ENCODE assay signal across 8 mouse cellular contexts in the genomic region with DNA sequence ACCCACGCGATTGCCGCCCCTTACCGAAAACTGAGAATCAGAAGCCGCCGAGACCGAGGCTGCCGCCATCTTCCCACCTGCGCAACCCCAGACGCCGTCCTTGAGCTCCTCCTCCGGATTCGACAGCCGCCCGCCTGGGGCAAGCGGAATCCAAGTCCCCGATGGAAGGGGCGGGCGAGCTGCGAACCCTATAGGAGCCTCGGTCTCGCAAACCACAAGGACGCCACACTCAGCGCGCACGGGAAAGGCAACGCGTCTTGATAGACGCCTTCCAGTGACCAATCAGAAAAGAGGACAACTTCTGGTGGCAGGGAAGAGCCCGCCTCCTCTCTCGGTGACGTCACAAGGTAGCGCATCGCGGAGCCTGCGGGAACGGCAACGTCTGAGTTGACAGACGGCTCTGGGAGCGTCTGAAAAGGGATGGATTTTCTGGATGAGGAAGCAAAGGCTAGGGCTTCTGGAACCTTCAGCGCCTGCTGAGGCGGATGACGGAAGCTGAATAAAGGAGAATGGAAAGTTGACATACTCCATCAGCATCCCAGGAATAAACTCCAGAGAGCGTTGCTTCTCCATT. TPM values are rescaled to one million over a fixed set of nuclear protein-coding genes. Genes with fewer than 3 reads are reported as not detected.
DNase-seq lines count a peak whose midpoint lies in the region; ATAC-seq and TF ChIP-seq lines count a peak whose summit lies in the region.

A gene (minus strand): TSS at position 276 of the 574 bp plus-strand sequence.

- peak; percentile 86 to 90 for DNase-seq in gastrocnemius, adult 8-10 months (ENCODE audit: low spot score in 2 of 2)
- peak; percentile 99 for DNase-seq in hindlimb bud, embryonic 11.5 days (ENCODE audit: extremely low spot score, low read depth, low spot score)
- peak; percentile 94 to 98 for DNase-seq in left cerebral cortex, adult 8-10 months (ENCODE audit: low spot score in 2 of 2)
- DNase-seq in right cerebral cortex, postnatal 10 days (ENCODE audit: low spot score in 2 of 2) = peak; percentile 98
- DNase-seq in urinary bladder, postnatal 25 days (ENCODE audit: low spot score) = peak; percentile 85

- no peaks in the 10 kb centered on the region for H3K27me3 ChIP-seq in megakaryocyte, embryonic 14.5 days (replicated peaks)

- H3K36me3 ChIP-seq in megakaryocyte, embryonic 14.5 days (replicated peaks; ENCODE audit: low read length) = peaks cover 45% of the 10 kb centered on the region

- H3K4me3 ChIP-seq in cortical plate, adult 2 months (ENCODE audit: insufficient read depth, low read length) = peak within 1 kb of the TSS; percentile 45
- peak within 1 kb of the TSS; percentile 99 for H3K4me3 ChIP-seq in megakaryocyte, embryonic 14.5 days (replicated peaks)

- H3K4me1 ChIP-seq in cortical plate, adult 2 months (ENCODE audit: control insufficient read depth, insufficient read depth, low read length) = no peaks in the 10 kb centered on the region; the same call in 1 of the 2 replicates
- H3K4me1 ChIP-seq in megakaryocyte, embryonic 14.5 days = peaks cover 40% of the 10 kb centered on the region

- H3K9me3 ChIP-seq in megakaryocyte, embryonic 14.5 days = no peaks in the 10 kb centered on the region

- peak; percentile 73 for ATAC-seq in activated CD4-positive, CD25-positive, alpha-beta regulatory T cell, adult 4 months

- no peak for TF ChIP-seq CTCF in cortical plate, adult 2 months (IDR thresholded peaks at IDR 0.05; ENCODE audit: extremely low read depth, insufficient read depth, low read length)

- TF ChIP-seq POLR2A in cortical plate, adult 2 months (IDR thresholded peaks at IDR 0.05; ENCODE audit: extremely low read depth, insufficient read depth, low read length) = peak; percentile 80; the same call in 1 of the 2 replicates

- H3K27ac ChIP-seq in cortical plate, adult 2 months (ENCODE audit: insufficient read depth, low read length) = peak within 1 kb of the TSS; percentile 89

RNA-seq across cellular contexts. Expression of the gene that starts here (rescaled TPM):
- polyA plus RNA-seq in activated CD4-positive, CD25-positive, alpha-beta regulatory T cell, adult 4 months (2017; shearing (Covaris generic)) = 10 to 100 TPM; 46.8 to 49.3 TPM
- polyA plus RNA-seq in cortical plate, adult 2 months (2012; rRNA removed) = 19.2 and 22.4 TPM in 2 replicates
- 1 to 10 TPM; 4.6 to 6.3 (median 4.9) TPM for total RNA-seq in gastrocnemius, adult 8-10 months (2022)
- 10 to 100 TPM; 18.5 to 21.6 (median 19.2) TPM for total RNA-seq in left cerebral cortex, adult 8-10 months (2022)
- 1.8 and 3.6 TPM in 2 replicates for polyA plus RNA-seq in megakaryocyte, embryonic 14.5 days (2012; ENCODE audit: insufficient read depth, low replicate concordance)

Comparison
In these comparisons a context has a peak if more than half of its experiments do, and no peak if none do; other contexts are left out.
1. Peak in every context shown above with its lines: DNase-seq, ATAC-seq, H3K4me3 ChIP-seq and H3K27ac ChIP-seq.